Mouse (Mus musculus): ENCODE measurements around the gene Gm11096.

GRCm38 (mm10) chr17:81403121-81403520 is 38.4 kb upstream of the Gm11096 start:
- TF ChIP-seq CTCF (IDR thresholded peaks at IDR 0.05; ENCODE audit: borderline replicate concordance, extremely low read depth, insufficient read depth, insufficient read length) (no peak), POLR2A (IDR thresholded peaks at IDR 0.05; ENCODE audit: borderline replicate concordance, extremely low read depth, insufficient read depth, insufficient read length, poor library complexity, severe bottlenecking) (no peak)
